Mouse (Mus musculus) megakaryocyte, embryonic 14.5 days (primary cell): ENCODE results near the gene Sgtb.

Experiments
- FLI1 ChIP-seq: IDR thresholded peaks from 2 replicates; pipeline ENCODE4 v1.6.1; 2012; ENCODE audit warnings: low read length, inconsistent platforms, mixed read lengths
- GATA1 ChIP-seq: IDR thresholded peaks from 3 replicates; pipeline ENCODE4 v1.6.1; 2012; ENCODE audit warnings: mixed read lengths, low read length, inconsistent platforms, borderline replicate concordance

DNA sequence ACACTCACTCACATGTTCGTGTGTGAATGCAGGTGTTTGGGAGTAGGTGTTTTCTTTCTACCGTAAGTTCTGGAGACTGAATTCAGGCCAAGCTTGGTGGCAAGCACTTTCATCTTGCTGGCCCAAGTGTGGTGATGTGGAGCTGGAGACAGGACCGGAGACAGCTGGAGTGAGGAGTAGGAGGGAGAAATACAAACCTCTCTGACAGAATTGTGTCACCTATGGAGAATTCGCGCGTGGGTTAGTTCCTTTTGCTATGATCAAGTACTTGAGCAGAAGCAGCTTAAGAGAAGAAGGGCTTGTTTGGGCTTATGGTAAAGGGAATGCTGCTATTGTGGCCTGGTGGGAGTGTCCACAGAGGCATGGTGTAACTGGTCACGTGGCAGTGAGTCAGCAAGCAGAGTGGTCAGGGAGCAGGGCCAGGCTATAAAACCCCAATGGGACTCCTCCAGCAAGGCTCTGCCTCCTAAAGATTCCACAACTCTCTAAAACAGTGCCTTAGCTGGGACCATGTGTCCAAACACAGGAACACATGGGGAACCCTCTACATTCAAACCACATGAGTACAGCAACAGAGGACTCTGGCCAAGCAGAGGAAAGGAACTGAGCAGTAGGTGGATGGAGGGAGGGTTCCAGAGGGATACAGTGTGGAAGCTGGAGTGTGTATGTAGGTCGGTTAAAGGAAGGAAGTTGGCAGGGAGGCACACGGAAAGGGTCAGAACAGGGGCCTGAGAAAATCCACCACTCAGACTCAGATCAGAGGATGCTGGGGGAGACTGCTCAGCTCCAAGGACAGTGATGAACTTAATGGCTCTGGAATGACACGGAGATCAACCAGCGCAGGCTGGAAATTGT lies 14.8 kb upstream of the Sgtb start:
- TF ChIP-seq GATA1 (no peak), FLI1 (no peak)
